Mouse (Mus musculus) liver, embryonic 12.5 days (tissue): ENCODE data around the gene Stk24. TPM values are rescaled to one million over a fixed set of nuclear protein-coding genes. Genes with fewer than 3 reads are reported as not detected.
A peak's percentile ranks its signal among the peaks of the same experiment; 100 is the strongest.

Source experiments
- ATAC-seq: fragments of 200-750 bp; cut with Nextera tagmentation; 2 replicates; pipeline ENCODE4 v1.8.0; 2017; ENCODE audit warnings: moderate number of reproducible peaks, mild to moderate bottlenecking, moderate library complexity
- H3K27ac ChIP-seq: fragments of 300-500 bp; sonication (generic); 2 replicates; pipeline ENCODE4 v1.5.1; 2016; ENCODE audit warnings: mild to moderate bottlenecking
- H3K27me3 ChIP-seq: fragments of 300-500 bp; sonication (generic); replicated peaks from 2 replicates; pipeline ENCODE4 v1.6.1; 2016; ENCODE audit warnings: mild to moderate bottlenecking, moderate library complexity
- H3K36me3 ChIP-seq: fragments of 300-500 bp; sonication (generic); 2 replicates; pipeline ENCODE4 v1.6.1; 2016; ENCODE audit warnings: mild to moderate bottlenecking, moderate library complexity
- H3K4me1 ChIP-seq: fragments of 300-500 bp; sonication (generic); 2 replicates; pipeline ENCODE4 v1.6.1; 2016
- H3K4me2 ChIP-seq: fragments of 300-500 bp; sonication (generic); 2 replicates; pipeline ENCODE4 v1.6.1; 2016; ENCODE audit warnings: mild to moderate bottlenecking, moderate library complexity
- H3K4me3 ChIP-seq: fragments of 300-500 bp; sonication (generic); 2 replicates; pipeline ENCODE4 v1.5.1; 2016; ENCODE audit warnings: mild to moderate bottlenecking, moderate library complexity
- H3K9ac ChIP-seq: fragments of 300-500 bp; sonication (generic); 2 replicates; pipeline ENCODE4 v1.6.1; 2016; ENCODE audit warnings: mild to moderate bottlenecking, moderate library complexity
- H3K9me3 ChIP-seq: fragments of 300-500 bp; sonication (generic); replicated peaks from 2 replicates; pipeline ENCODE4 v1.6.1; 2016; ENCODE audit warnings: mild to moderate bottlenecking, moderate library complexity
- WGBS: fragments of 180-500 bp; shearing (Covaris S2); methylation state at CpG from one replicate; pipeline ENCODE4 v1.1.7; 2016; ENCODE audit not compliant: insufficient replicate concordance; 5-methylcytosine and 5-hydroxymethylcytosine counted together
- polyA plus RNA-seq: library from polyadenylated mRNA; unstranded; fragments of >200 nt; fragmentation: Nextera tagmentation; extraction: Ambion mirVana; gene quantifications from 2 replicates; pipeline ENCODE4 v1.2.1, GENCODE M21; 2016

The Stk24 gene
- polyA plus RNA-seq, 1 experiment from 2014 or later: 56.8 TPM

- WGBS: 77% methylated on average over 8 of the region's 8 CpGs
- Histone ChIP-seq H3K27ac (no peak overlapping the region), H3K9ac (no peak overlapping the region), H3K4me1 (peaks cover 18% of the 10 kb centered on the region), H3K4me3 (no peak overlapping the region), H3K4me2 (no peak overlapping the region), H3K36me3 (peaks cover 43% of the 10 kb centered on the region), H3K9me3 (no peaks in the 10 kb centered on the region), H3K27me3 (no peaks in the 10 kb centered on the region)
- no peak for ATAC-seq
These were observed 74.3 kb downstream of the Stk24 start for GRCm38 (mm10) chr14:121305316-121306064.

- WGBS: 57% methylated on average over 7 of the region's 7 CpGs
These were observed 75.3 kb downstream of the Stk24 start for GRCm38 (mm10) chr14:121304523-121304922.

GRCm38 (mm10) chr14:121299093-121299492 lies 80.7 kb downstream of the Stk24 start:
- WGBS: 91% methylated on average over 9 of the region's 9 CpGs
- Histone ChIP-seq H3K4me1 (peaks cover 18% of the 10 kb centered on the region), H3K4me3 (no peak overlapping the region), H3K9ac (no peak overlapping the region), H3K27ac (0 out of 2 replicates have a peak overlapping the region, but pooled peaks have one; percentile 5), H3K27me3 (no peaks in the 10 kb centered on the region), H3K36me3 (peaks cover 89% of the 10 kb centered on the region), H3K4me2 (no peak overlapping the region), H3K9me3 (no peaks in the 10 kb centered on the region)
- 0 out of 2 replicates have a peak, but pooled peaks have one; percentile 2 for ATAC-seq

More at GRCm38 (mm10) chr14:121304523-121304922, 75.3 kb downstream of the Stk24 start:
- Histone ChIP-seq H3K4me1 (peaks cover 10% of the 10 kb centered on the region), H3K9me3 (no peaks in the 10 kb centered on the region), H3K4me2 (no peak overlapping the region), H3K27me3 (no peaks in the 10 kb centered on the region), H3K4me3 (no peak overlapping the region), H3K9ac (no peak overlapping the region), H3K36me3 (peaks cover 52% of the 10 kb centered on the region), H3K27ac (no peak overlapping the region)
- ATAC-seq: 0 out of 2 replicates have a peak, but pooled peaks have one; percentile 28

- Histone ChIP-seq H3K9ac (no peak overlapping the region), H3K36me3 (peaks cover 94% of the 10 kb centered on the region), H3K9me3 (no peaks in the 10 kb centered on the region), H3K4me2 (no peak overlapping the region), H3K27me3 (no peaks in the 10 kb centered on the region), H3K4me3 (no peak overlapping the region), H3K4me1 (peaks cover 18% of the 10 kb centered on the region), H3K27ac (0 out of 2 replicates have a peak overlapping the region, but pooled peaks have one; percentile 5)
- 52% methylated on average over 5 of the region's 5 CpGs for WGBS
- ATAC-seq: peak; percentile 59
These were observed 81.3 kb downstream of the Stk24 start for GRCm38 (mm10) chr14:121298537-121298936.

- no peak overlapping the region for H3K4me2 ChIP-seq
- no peak for ATAC-seq
- H3K27ac ChIP-seq: no peak overlapping the region
- H3K36me3 ChIP-seq: peaks cover 98% of the 10 kb centered on the region
- H3K27me3 ChIP-seq: no peaks in the 10 kb centered on the region
- no peak overlapping the region for H3K9ac ChIP-seq
- WGBS: 91% methylated on average over 6 of the region's 6 CpGs
- H3K4me3 ChIP-seq: no peak overlapping the region
- no peaks in the 10 kb centered on the region for H3K9me3 ChIP-seq
- H3K4me1 ChIP-seq: peaks cover 18% of the 10 kb centered on the region
These were observed 82.7 kb downstream of the Stk24 start for GRCm38 (mm10) chr14:121297103-121297502.

GRCm38 (mm10) chr14:121294484-121294883 lies 85.3 kb downstream of the Stk24 start:
- Histone ChIP-seq H3K4me1 (peaks cover 16% of the 10 kb centered on the region), H3K9me3 (no peaks in the 10 kb centered on the region), H3K36me3 (peaks cover 98% of the 10 kb centered on the region), H3K4me2 (no peak overlapping the region), H3K9ac (no peak overlapping the region), H3K4me3 (no peak overlapping the region), H3K27me3 (no peaks in the 10 kb centered on the region), H3K27ac (no peak overlapping the region)
- WGBS: 85% methylated on average over 12 of the region's 12 CpGs
- ATAC-seq: no peak

GRCm38 (mm10) chr14:121292391-121292790 lies 87.4 kb downstream of the Stk24 start:
- H3K27me3 ChIP-seq: no peaks in the 10 kb centered on the region

GRCm38 (mm10) chr14:121291881-121292280 lies 87.9 kb downstream of the Stk24 start:
- H3K4me2 ChIP-seq: no peak overlapping the region
- H3K4me3 ChIP-seq: no peak overlapping the region
- H3K9me3 ChIP-seq: no peaks in the 10 kb centered on the region
- peaks cover 93% of the 10 kb centered on the region for H3K36me3 ChIP-seq
- no peak overlapping the region for H3K27ac ChIP-seq
- WGBS: 90% methylated on average over 8 of the region's 8 CpGs
- no peak overlapping the region for H3K9ac ChIP-seq
- no peaks in the 10 kb centered on the region for H3K4me1 ChIP-seq
- ATAC-seq: no peak
- no peaks in the 10 kb centered on the region for H3K27me3 ChIP-seq

More at GRCm38 (mm10) chr14:121292391-121292790, 87.4 kb downstream of the Stk24 start:
- no peaks in the 10 kb centered on the region for H3K9me3 ChIP-seq
- no peak for ATAC-seq
- H3K36me3 ChIP-seq: peaks cover 93% of the 10 kb centered on the region
- no peak overlapping the region for H3K9ac ChIP-seq
- whole genome bisulfite sequencing: 89% methylated on average over 3 of the region's 3 CpGs
- H3K4me2 ChIP-seq: no peak overlapping the region
- H3K4me3 ChIP-seq: no peak overlapping the region
- no peaks in the 10 kb centered on the region for H3K4me1 ChIP-seq
- H3K27ac ChIP-seq: no peak overlapping the region

GRCm38 (mm10) chr14:121285379-121286120 lies 94.3 kb downstream of the Stk24 start:
- Histone ChIP-seq H3K4me2 (no peak overlapping the region), H3K9me3 (no peaks in the 10 kb centered on the region), H3K4me3 (no peak overlapping the region), H3K27ac (no peak overlapping the region), H3K36me3 (peaks cover 83% of the 10 kb centered on the region), H3K9ac (no peak overlapping the region), H3K27me3 (no peaks in the 10 kb centered on the region), H3K4me1 (no peaks in the 10 kb centered on the region)
- WGBS: 92% methylated on average over 14 of the region's 14 CpGs
- no peak for ATAC-seq

GRCm38 (mm10) chr14:121281336-121281710 lies 98.5 kb downstream of the Stk24 start:
- Histone ChIP-seq H3K4me1 (no peaks in the 10 kb centered on the region), H3K4me2 (no peak overlapping the region), H3K4me3 (no peak overlapping the region), H3K9me3 (no peaks in the 10 kb centered on the region), H3K27ac (no peak overlapping the region), H3K27me3 (no peaks in the 10 kb centered on the region), H3K36me3 (peaks cover 60% of the 10 kb centered on the region), H3K9ac (no peak overlapping the region)
- ATAC-seq: no peak

- Histone ChIP-seq H3K4me2 (no peak overlapping the region), H3K4me1 (no peaks in the 10 kb centered on the region), H3K27ac (no peak overlapping the region), H3K36me3 (peaks cover 58% of the 10 kb centered on the region), H3K4me3 (no peak overlapping the region), H3K9ac (no peak overlapping the region), H3K27me3 (no peaks in the 10 kb centered on the region), H3K9me3 (no peaks in the 10 kb centered on the region)
- no peak for ATAC-seq
- 71% methylated on average over 16 of the region's 16 CpGs for WGBS
These were observed 99.0 kb downstream of the Stk24 start for GRCm38 (mm10) chr14:121280601-121281335.

- peak; percentile 45 for ATAC-seq
- Histone ChIP-seq H3K9me3 (no peaks in the 10 kb centered on the region), H3K36me3 (peaks cover 42% of the 10 kb centered on the region), H3K4me1 (no peaks in the 10 kb centered on the region), H3K27me3 (no peaks in the 10 kb centered on the region), H3K9ac (no peak overlapping the region), H3K4me3 (no peak overlapping the region), H3K4me2 (no peak overlapping the region), H3K27ac (no peak overlapping the region)
- 24% methylated on average over 6 of the region's 6 CpGs for WGBS
These were observed 100.7 kb downstream of the Stk24 start for GRCm38 (mm10) chr14:121279106-121279505.
